Mouse (Mus musculus) stomach, postnatal 0 days (tissue): ENCODE data around the gene Kdm7a.

Source experiments
- CTCF ChIP-seq: IDR thresholded peaks from 2 replicates; pipeline ENCODE4 v1.5.1; 2016; ENCODE audit warnings: antibody characterized with exemption, low read depth, mild to moderate bottlenecking, moderate library complexity
- EP300 ChIP-seq: optimal IDR thresholded peaks from 2 replicates; pipeline ENCODE3; 2016; ENCODE audit warnings: antibody characterized with exemption

GRCm38 (mm10) chr6:39250055-39250454 lies 43.5 kb upstream of the Kdm7a start:
- peak; percentile 30 for TF ChIP-seq CTCF
- TF ChIP-seq EP300 = no peak
